Mouse (Mus musculus) midbrain, embryonic 15.5 days (tissue): ENCODE results near the gene Dbr1. TPM values are rescaled to one million over a fixed set of nuclear protein-coding genes. Genes with fewer than 3 reads are reported as not detected.
"Not testable (repeated sequence)": the region's sequence is repeated elsewhere in the genome, so short reads cannot be mapped to it uniquely, and the experiment has no call there.

Experiments
- ATAC-seq: fragments of 200-750 bp; cut with Nextera tagmentation; replicated peaks from 2 replicates; pipeline ENCODE4 v1.8.0; 2017; ENCODE audit warnings: moderate TSS enrichment
- H3K27ac ChIP-seq: fragments of 300-500 bp; sonication (generic); 2 replicates; pipeline ENCODE4 v1.5.1; 2015; ENCODE audit warnings: mild to moderate bottlenecking, inconsistent platforms
- H3K27me3 ChIP-seq: fragments of 300-500 bp; sonication (generic); replicated peaks from 2 replicates; pipeline ENCODE4 v1.6.1; 2015; ENCODE audit warnings: inconsistent platforms
- H3K36me3 ChIP-seq: fragments of 300-500 bp; sonication (generic); replicated peaks from 2 replicates; pipeline ENCODE4 v1.6.1; 2015; ENCODE audit warnings: inconsistent platforms
- H3K4me1 ChIP-seq: fragments of 300-500 bp; sonication (generic); 2 replicates; pipeline ENCODE4 v1.6.1; 2015; ENCODE audit warnings: inconsistent platforms
- H3K4me2 ChIP-seq: fragments of 300-500 bp; sonication (generic); 2 replicates; pipeline ENCODE4 v1.6.1; 2015; ENCODE audit warnings: inconsistent platforms, mild to moderate bottlenecking, moderate library complexity
- H3K4me3 ChIP-seq: fragments of 300-500 bp; sonication (generic); 2 replicates; pipeline ENCODE4 v1.5.1; 2015; ENCODE audit warnings: mild to moderate bottlenecking, inconsistent platforms
- H3K9ac ChIP-seq: fragments of 300-500 bp; sonication (generic); 2 replicates; pipeline ENCODE4 v1.6.1; 2015; ENCODE audit warnings: mild to moderate bottlenecking, inconsistent platforms
- H3K9me3 ChIP-seq: fragments of 300-500 bp; sonication (generic); 2 replicates; pipeline ENCODE4 v1.6.1; 2016; ENCODE audit warnings: inconsistent platforms
- WGBS: fragments of 180-500 bp; shearing (Covaris S2); methylation state at CpG from one replicate; pipeline ENCODE4 v1.1.7; 2015; ENCODE audit warnings: mixed read lengths; 5-methylcytosine and 5-hydroxymethylcytosine counted together
- polyA plus RNA-seq: library from polyadenylated mRNA; unstranded; fragments of >200 nt; fragmentation: Nextera tagmentation; extraction: Ambion mirVana; gene quantifications from 2 replicates; pipeline ENCODE4 v1.2.1, GENCODE M21; 2015

Gene Dbr1
- polyA plus RNA-seq, 1 experiment from 2014 or later = 26.2 TPM

- H3K9ac ChIP-seq = peak overlapping the region; percentile 94
- no peaks in the 10 kb centered on the region for H3K36me3 ChIP-seq
- no peaks in the 10 kb centered on the region for H3K9me3 ChIP-seq
- ATAC-seq = peak; percentile 79
- H3K27ac ChIP-seq = peak overlapping the region; percentile 98
- WGBS = under 1% methylated on average over 15 of the region's 15 CpGs
- H3K4me1 ChIP-seq = peaks cover 34% of the 10 kb centered on the region
- peak overlapping the region; percentile 87 for H3K4me2 ChIP-seq
- H3K4me3 ChIP-seq = peak overlapping the region; percentile 79
- H3K27me3 ChIP-seq = peaks cover 5% of the 10 kb centered on the region; the same call in 1 of the 2 replicates
Measured at GRCm38 (mm10) chr9:99568023-99568346, 7.6 kb upstream of the Dbr1 start.

- Histone ChIP-seq H3K27ac (peak within 1 kb of the TSS; percentile 98), H3K4me2 (peak within 1 kb of the TSS; percentile 87), H3K4me1 (peaks cover 32% of the 10 kb centered on the region), H3K9ac (peak within 1 kb of the TSS; percentile 94), H3K27me3 (peaks cover 5% of the 10 kb centered on the region; the same call in 1 of the 2 replicates), H3K36me3 (no peaks in the 10 kb centered on the region), H3K4me3 (peak within 1 kb of the TSS; percentile 79), H3K9me3 (no peaks in the 10 kb centered on the region)
- ATAC-seq = peak; percentile 95
- under 1% methylated on average over 64 of the region's 70 CpGs for WGBS
Measured at GRCm38 (mm10) chr9:99568347-99569070, 7.1 kb upstream of the Dbr1 start, which contains the start of gene Armc8. Gene Armc8 (minus strand): TSS chr9:99568899.

GRCm38 (mm10) chr9:99569071-99569397 lies 6.6 kb upstream of the Dbr1 start:
- H3K9ac ChIP-seq = peak overlapping the region; percentile 94
- peaks cover 27% of the 10 kb centered on the region for H3K4me1 ChIP-seq
- H3K4me2 ChIP-seq = peak overlapping the region; percentile 87
- peak overlapping the region; percentile 98 for H3K27ac ChIP-seq
- H3K27me3 ChIP-seq = peaks cover 5% of the 10 kb centered on the region; the same call in 1 of the 2 replicates
- H3K9me3 ChIP-seq = no peaks in the 10 kb centered on the region
- 1% methylated on average over 9 of the region's 9 CpGs for WGBS
- peak overlapping the region; percentile 79 for H3K4me3 ChIP-seq
- H3K36me3 ChIP-seq = no peaks in the 10 kb centered on the region
- ATAC-seq = 0 out of 2 replicates have a peak, but pooled peaks have one; percentile 28

GRCm38 (mm10) chr9:99580655-99581054 lies 5.1 kb downstream of the Dbr1 start:
- Histone ChIP-seq H3K4me1 (peaks cover 11% of the 10 kb centered on the region), H3K4me2 (no peak overlapping the region), H3K36me3 (peaks cover 34% of the 10 kb centered on the region), H3K9me3 (no peaks in the 10 kb centered on the region), H3K9ac (no peak overlapping the region), H3K27ac (no peak overlapping the region), H3K4me3 (no peak overlapping the region), H3K27me3 (no peaks in the 10 kb centered on the region)
- WGBS = 46% methylated on average over 2 of the region's 2 CpGs
- no peak; the same call in 1 of the 2 replicates for ATAC-seq

- Histone ChIP-seq H3K27me3 (no peaks in the 10 kb centered on the region), H3K4me1 (no peaks in the 10 kb centered on the region), H3K4me3 (no peak overlapping the region), H3K27ac (no peak overlapping the region), H3K36me3 (peaks cover 15% of the 10 kb centered on the region), H3K9ac (no peak overlapping the region), H3K9me3 (no peaks in the 10 kb centered on the region), H3K4me2 (no peak overlapping the region)
- ATAC-seq = no peak
- WGBS = 24% methylated on average over 8 of the region's 8 CpGs
Measured at GRCm38 (mm10) chr9:99587505-99588202, 12.1 kb downstream of the Dbr1 start.

GRCm38 (mm10) chr9:99591144-99591543 lies 15.5 kb downstream of the Dbr1 start:
- Histone ChIP-seq H3K27ac (no peak overlapping the region), H3K4me2 (no peak overlapping the region), H3K4me1 (no peaks in the 10 kb centered on the region), H3K9ac (no peak overlapping the region), H3K36me3 (no peaks in the 10 kb centered on the region), H3K27me3 (no peaks in the 10 kb centered on the region), H3K9me3 (no peaks in the 10 kb centered on the region), H3K4me3 (no peak overlapping the region)
- 77% methylated on average over 8 of the region's 8 CpGs for WGBS
- ATAC-seq = no peak

- H3K4me1 ChIP-seq, H3K27me3 ChIP-seq, ATAC-seq, H3K4me2 ChIP-seq, H3K9me3 ChIP-seq, H3K36me3 ChIP-seq, H3K9ac ChIP-seq, H3K4me3 ChIP-seq, H3K27ac ChIP-seq: not testable (repeated sequence)
- 91% methylated on average over 6 of the region's 6 CpGs for WGBS
Measured at GRCm38 (mm10) chr9:99599127-99599526, 23.5 kb downstream of the Dbr1 start.

GRCm38 (mm10) chr9:99603566-99603965 lies 28.0 kb downstream of the Dbr1 start:
- Histone ChIP-seq H3K27me3 (no peaks in the 10 kb centered on the region), H3K9ac (no peak overlapping the region), H3K4me2 (no peak overlapping the region), H3K36me3 (no peaks in the 10 kb centered on the region), H3K4me1 (no peaks in the 10 kb centered on the region), H3K9me3 (no peaks in the 10 kb centered on the region), H3K4me3 (no peak overlapping the region), H3K27ac (no peak overlapping the region)
- WGBS = 83% methylated on average over 2 of the region's 2 CpGs
- ATAC-seq = no peak

GRCm38 (mm10) chr9:99612202-99612601 lies 36.6 kb downstream of the Dbr1 start, which contains the start of gene A4gnt:
Gene A4gnt (plus strand): TSS chr9:99612502.
- Histone ChIP-seq H3K27ac (no peak within 1 kb of the TSS), H3K4me2 (no peak within 1 kb of the TSS), H3K4me1 (no peaks in the 10 kb centered on the region), H3K4me3 (no peak within 1 kb of the TSS), H3K27me3 (no peaks in the 10 kb centered on the region), H3K9ac (no peak within 1 kb of the TSS), H3K36me3 (no peaks in the 10 kb centered on the region), H3K9me3 (no peaks in the 10 kb centered on the region)
- no peak for ATAC-seq
- WGBS = 53% methylated on average over 2 of the region's 2 CpGs

GRCm38 (mm10) chr9:99619688-99620087 lies 44.1 kb downstream of the Dbr1 start:
- Histone ChIP-seq H3K27ac (no peak overlapping the region), H3K4me1 (no peaks in the 10 kb centered on the region), H3K27me3 (no peaks in the 10 kb centered on the region), H3K36me3 (no peaks in the 10 kb centered on the region), H3K9ac (no peak overlapping the region), H3K9me3 (no peaks in the 10 kb centered on the region), H3K4me3 (no peak overlapping the region), H3K4me2 (no peak overlapping the region)
- 92% methylated on average over 8 of the region's 8 CpGs for WGBS
- ATAC-seq = no peak

- Histone ChIP-seq H3K4me3 (no peak overlapping the region), H3K4me1 (no peaks in the 10 kb centered on the region), H3K27me3 (no peaks in the 10 kb centered on the region), H3K4me2 (no peak overlapping the region), H3K36me3 (no peaks in the 10 kb centered on the region), H3K9ac (no peak overlapping the region), H3K27ac (no peak overlapping the region), H3K9me3 (no peaks in the 10 kb centered on the region)
- no peak for ATAC-seq
- 93% methylated on average over 11 of the region's 11 CpGs for WGBS
Measured at GRCm38 (mm10) chr9:99620196-99620595, 44.6 kb downstream of the Dbr1 start.

- Histone ChIP-seq H3K27ac (no peak overlapping the region), H3K4me2 (no peak overlapping the region), H3K4me3 (no peak overlapping the region), H3K4me1 (no peaks in the 10 kb centered on the region), H3K27me3 (no peaks in the 10 kb centered on the region), H3K9me3 (no peaks in the 10 kb centered on the region), H3K36me3 (no peaks in the 10 kb centered on the region), H3K9ac (no peak overlapping the region)
- ATAC-seq = no peak
- WGBS = 69% methylated on average over 1 of the region's 1 CpGs
Measured at GRCm38 (mm10) chr9:99622034-99622433, 46.4 kb downstream of the Dbr1 start.

- H3K27me3 ChIP-seq = no peaks in the 10 kb centered on the region
- 61% methylated on average over 2 of the region's 2 CpGs for WGBS
Measured at GRCm38 (mm10) chr9:99622966-99623365, 47.4 kb downstream of the Dbr1 start.

More at GRCm38 (mm10) chr9:99622966-99623365, 47.4 kb downstream of the Dbr1 start:
- no peaks in the 10 kb centered on the region for H3K4me1 ChIP-seq
- H3K4me2 ChIP-seq = no peak overlapping the region
- no peak overlapping the region for H3K4me3 ChIP-seq
- H3K9me3 ChIP-seq = no peaks in the 10 kb centered on the region
- H3K27ac ChIP-seq = no peak overlapping the region
- no peaks in the 10 kb centered on the region for H3K36me3 ChIP-seq
- H3K9ac ChIP-seq = no peak overlapping the region
- ATAC-seq = no peak
